Mouse (Mus musculus): ENCODE measurements at regions not wholly inside any gene's neighbourhood (a gene's known extent, or its start where the extent isn't known, plus 50 kb on each side); places are given as distances from the start of the nearest gene placed in this dataset.

- Histone ChIP-seq H3K27ac (ENCODE audit: low read depth, low read length) (no peak overlapping the region), H3K27me3 (replicated peaks; ENCODE audit: control insufficient read depth, insufficient read depth, low read length) (no peaks in the 10 kb centered on the region), H3K36me3 (ENCODE audit: control insufficient read depth, insufficient read depth, low read length) (no peaks in the 10 kb centered on the region), H3K4me2 (ENCODE audit: low read length) (no peak overlapping the region), H3K4me1 (ENCODE audit: control insufficient read depth, insufficient read depth, low read depth, low read length) (no peaks in the 10 kb centered on the region), H3K4me3 (ENCODE audit: low read length) (no peak overlapping the region), H3K9me3 (ENCODE audit: control insufficient read depth, low read length) (no peaks in the 10 kb centered on the region), H3K9ac (ENCODE audit: low read depth, low read length) (no peak overlapping the region)
- 82% methylated on average over 1 of the region's 1 CpGs for WGBS
- ATAC-seq = no peak
Measured at GRCm38 (mm10) chr8:128113116-128113515, 245.3 kb upstream of the Nrp1 start.

- no peaks in the 10 kb centered on the region for H3K4me1 ChIP-seq (ENCODE audit: control insufficient read depth, insufficient read depth, low read depth, low read length)
- H3K9me3 ChIP-seq (ENCODE audit: control insufficient read depth, low read length) = no peaks in the 10 kb centered on the region
- no peak overlapping the region for H3K9ac ChIP-seq (ENCODE audit: low read depth, low read length)
- no peak overlapping the region for H3K27ac ChIP-seq (ENCODE audit: low read depth, low read length)
- 78% methylated on average over 4 of the region's 4 CpGs for WGBS
- H3K36me3 ChIP-seq (ENCODE audit: control insufficient read depth, insufficient read depth, low read length) = no peaks in the 10 kb centered on the region
- ATAC-seq = no peak
- H3K4me3 ChIP-seq (ENCODE audit: low read length) = no peak overlapping the region
- no peak overlapping the region for H3K4me2 ChIP-seq (ENCODE audit: low read length)
- no peaks in the 10 kb centered on the region for H3K27me3 ChIP-seq (replicated peaks; ENCODE audit: control insufficient read depth, insufficient read depth, low read length)
Measured at GRCm38 (mm10) chr8:128141290-128141966, 217.0 kb upstream of the Nrp1 start.

- Histone ChIP-seq H3K27ac (ENCODE audit: low read depth, low read length) (no peak overlapping the region), H3K27me3 (replicated peaks; ENCODE audit: control insufficient read depth, insufficient read depth, low read length) (no peaks in the 10 kb centered on the region), H3K36me3 (ENCODE audit: control insufficient read depth, insufficient read depth, low read length) (no peaks in the 10 kb centered on the region), H3K4me3 (ENCODE audit: low read length) (no peak overlapping the region), H3K9me3 (ENCODE audit: control insufficient read depth, low read length) (no peaks in the 10 kb centered on the region), H3K9ac (ENCODE audit: low read depth, low read length) (no peak overlapping the region), H3K4me2 (ENCODE audit: low read length) (no peak overlapping the region), H3K4me1 (ENCODE audit: control insufficient read depth, insufficient read depth, low read depth, low read length) (no peaks in the 10 kb centered on the region)
- ATAC-seq = no peak
- WGBS = 83% methylated on average over 3 of the region's 3 CpGs
Measured at GRCm38 (mm10) chr8:128148351-128148942, 210.0 kb upstream of the Nrp1 start.

GRCm38 (mm10) chr8:128155604-128156003 is 202.8 kb upstream of the Nrp1 start:
- no peak for ATAC-seq
- Histone ChIP-seq H3K36me3 (ENCODE audit: control insufficient read depth, insufficient read depth, low read length) (no peaks in the 10 kb centered on the region), H3K4me2 (ENCODE audit: low read length) (no peak overlapping the region), H3K4me3 (ENCODE audit: low read length) (no peak overlapping the region), H3K9ac (ENCODE audit: low read depth, low read length) (no peak overlapping the region), H3K4me1 (ENCODE audit: control insufficient read depth, insufficient read depth, low read depth, low read length) (no peaks in the 10 kb centered on the region), H3K27me3 (replicated peaks; ENCODE audit: control insufficient read depth, insufficient read depth, low read length) (no peaks in the 10 kb centered on the region), H3K9me3 (ENCODE audit: control insufficient read depth, low read length) (no peaks in the 10 kb centered on the region), H3K27ac (ENCODE audit: low read depth, low read length) (no peak overlapping the region)

GRCm38 (mm10) chr8:128156221-128156620 is 202.2 kb upstream of the Nrp1 start:
- WGBS = 32% methylated on average over 3 of the region's 3 CpGs
- Histone ChIP-seq H3K4me2 (ENCODE audit: low read length) (no peak overlapping the region), H3K36me3 (ENCODE audit: control insufficient read depth, insufficient read depth, low read length) (no peaks in the 10 kb centered on the region), H3K9ac (ENCODE audit: low read depth, low read length) (no peak overlapping the region), H3K27me3 (replicated peaks; ENCODE audit: control insufficient read depth, insufficient read depth, low read length) (no peaks in the 10 kb centered on the region), H3K9me3 (ENCODE audit: control insufficient read depth, low read length) (no peaks in the 10 kb centered on the region), H3K4me1 (ENCODE audit: control insufficient read depth, insufficient read depth, low read depth, low read length) (no peaks in the 10 kb centered on the region), H3K27ac (ENCODE audit: low read depth, low read length) (no peak overlapping the region), H3K4me3 (ENCODE audit: low read length) (no peak overlapping the region)
- ATAC-seq = no peak

GRCm38 (mm10) chr8:128162857-128163256 is 195.5 kb upstream of the Nrp1 start:
- H3K4me2 ChIP-seq (ENCODE audit: low read length) = no peak overlapping the region
- no peak overlapping the region for H3K9ac ChIP-seq (ENCODE audit: low read depth, low read length)
- H3K27ac ChIP-seq (ENCODE audit: low read depth, low read length) = no peak overlapping the region
- ATAC-seq = no peak
- no peaks in the 10 kb centered on the region for H3K27me3 ChIP-seq (replicated peaks; ENCODE audit: control insufficient read depth, insufficient read depth, low read length)
- no peaks in the 10 kb centered on the region for H3K9me3 ChIP-seq (ENCODE audit: control insufficient read depth, low read length)
- no peaks in the 10 kb centered on the region for H3K4me1 ChIP-seq (ENCODE audit: control insufficient read depth, insufficient read depth, low read depth, low read length)
- H3K4me3 ChIP-seq (ENCODE audit: low read length) = no peak overlapping the region
- H3K36me3 ChIP-seq (ENCODE audit: control insufficient read depth, insufficient read depth, low read length) = no peaks in the 10 kb centered on the region

DNA sequence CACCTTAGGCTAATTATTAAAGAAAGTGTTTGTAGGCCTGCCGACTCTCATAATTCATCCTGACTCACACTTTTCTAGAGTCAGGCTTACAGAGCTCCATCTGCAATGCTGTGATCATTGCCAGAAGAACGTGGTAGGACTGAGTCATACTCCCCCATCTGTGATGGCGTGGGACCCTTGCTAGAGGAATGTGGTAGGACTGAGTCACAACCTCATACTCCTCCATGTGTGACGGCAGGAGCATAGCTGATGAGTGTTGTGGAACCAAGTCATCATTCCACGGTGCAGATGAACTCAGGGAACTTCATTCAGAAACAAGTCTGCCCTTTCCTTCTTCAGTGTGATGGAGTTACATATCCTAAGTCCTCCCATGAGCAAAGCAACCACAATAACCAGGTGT is 193.4 kb upstream of the Nrp1 start:
- Histone ChIP-seq H3K4me2 (ENCODE audit: low read length) (no peak overlapping the region), H3K27ac (ENCODE audit: low read depth, low read length) (no peak overlapping the region), H3K9me3 (ENCODE audit: control insufficient read depth, low read length) (no peaks in the 10 kb centered on the region), H3K27me3 (replicated peaks; ENCODE audit: control insufficient read depth, insufficient read depth, low read length) (no peaks in the 10 kb centered on the region), H3K4me1 (ENCODE audit: control insufficient read depth, insufficient read depth, low read depth, low read length) (no peaks in the 10 kb centered on the region), H3K4me3 (ENCODE audit: low read length) (no peak overlapping the region), H3K9ac (ENCODE audit: low read depth, low read length) (no peak overlapping the region), H3K36me3 (ENCODE audit: control insufficient read depth, insufficient read depth, low read length) (no peaks in the 10 kb centered on the region)
- WGBS = 93% methylated on average over 5 of the region's 5 CpGs
- ATAC-seq = no peak

DNA sequence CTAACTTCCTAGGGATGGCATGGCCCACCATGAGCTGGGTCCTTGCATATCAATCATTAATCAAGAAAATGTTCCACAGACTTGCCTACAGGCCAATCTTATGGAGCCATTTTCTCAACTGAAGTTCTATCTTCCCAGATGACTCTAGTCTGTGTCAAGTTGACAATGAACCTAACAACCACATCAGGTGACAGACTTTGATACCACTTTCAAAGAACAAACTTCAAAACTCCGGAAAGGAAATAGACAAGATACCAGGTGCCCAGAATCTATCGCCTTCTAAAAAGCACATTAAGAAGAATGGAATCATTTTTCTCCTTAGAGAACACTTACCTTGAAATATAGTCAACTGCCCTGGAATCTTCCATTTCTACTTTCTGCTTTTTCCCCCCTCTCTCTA is 192.8 kb upstream of the Nrp1 start:
- no peak for ATAC-seq
- Histone ChIP-seq H3K27ac (ENCODE audit: low read depth, low read length) (no peak overlapping the region), H3K36me3 (ENCODE audit: control insufficient read depth, insufficient read depth, low read length) (no peaks in the 10 kb centered on the region), H3K27me3 (replicated peaks; ENCODE audit: control insufficient read depth, insufficient read depth, low read length) (no peaks in the 10 kb centered on the region), H3K4me3 (ENCODE audit: low read length) (no peak overlapping the region), H3K9ac (ENCODE audit: low read depth, low read length) (no peak overlapping the region), H3K4me2 (ENCODE audit: low read length) (no peak overlapping the region), H3K9me3 (ENCODE audit: control insufficient read depth, low read length) (no peaks in the 10 kb centered on the region), H3K4me1 (ENCODE audit: control insufficient read depth, insufficient read depth, low read depth, low read length) (no peaks in the 10 kb centered on the region)
- 94% methylated on average over 2 of the region's 2 CpGs for WGBS

GRCm38 (mm10) chr8:128166097-128166496 is 192.3 kb upstream of the Nrp1 start:
- no peaks in the 10 kb centered on the region for H3K4me1 ChIP-seq (ENCODE audit: control insufficient read depth, insufficient read depth, low read depth, low read length)
- no peaks in the 10 kb centered on the region for H3K9me3 ChIP-seq (ENCODE audit: control insufficient read depth, low read length)
- no peak overlapping the region for H3K9ac ChIP-seq (ENCODE audit: low read depth, low read length)
- 79% methylated on average over 4 of the region's 4 CpGs for WGBS
- no peak overlapping the region for H3K4me3 ChIP-seq (ENCODE audit: low read length)
- no peaks in the 10 kb centered on the region for H3K36me3 ChIP-seq (ENCODE audit: control insufficient read depth, insufficient read depth, low read length)
- ATAC-seq = no peak
- no peak overlapping the region for H3K27ac ChIP-seq (ENCODE audit: low read depth, low read length)
- H3K4me2 ChIP-seq (ENCODE audit: low read length) = no peak overlapping the region
- H3K27me3 ChIP-seq (replicated peaks; ENCODE audit: control insufficient read depth, insufficient read depth, low read length) = no peaks in the 10 kb centered on the region

Measured in hindbrain, embryonic 16.5 days (tissue).